Mouse (Mus musculus): Measurements from ENCODE around the gene Daam2.

GRCm38 (mm10) chr17:49503246-49503900 lies 60.8 kb downstream of the Daam2 start:
- TF ChIP-seq CTCF (conservative IDR thresholded peaks at IDR 0.05; ENCODE audit: insufficient read depth, insufficient read length, low read depth, low read length) (no peak), POLR2A (IDR thresholded peaks at IDR 0.05; ENCODE audit: low read depth, low read length) (no peak)
